Mouse (Mus musculus) ES-Bruce4 (cell line): ENCODE measurements at regions not wholly inside any gene's neighbourhood (a gene's known extent, or its start where the extent isn't known, plus 50 kb on each side); places are given as distances from the start of the nearest gene placed in this dataset.
"Not testable (repeated sequence)": the region's sequence is repeated elsewhere in the genome, so short reads cannot be mapped to it uniquely, and the experiment has no call there.

ENCODE experiments used
- H3K27ac ChIP-seq: 2 replicates; pipeline ENCODE4 v1.5.1; 2012; ENCODE audit warnings: low read length, inconsistent platforms; ENCODE audit not compliant: insufficient read depth
- H3K27me3 ChIP-seq: 2 replicates; pipeline ENCODE4 v1.6.1; 2012; ENCODE audit warnings: mild to moderate bottlenecking, low read length, inconsistent platforms; ENCODE audit not compliant: control insufficient read depth, poor library complexity, insufficient read depth, severe bottlenecking
- H3K36me3 ChIP-seq: 2 replicates; pipeline ENCODE4 v1.6.1; 2012; ENCODE audit warnings: inconsistent platforms, mild to moderate bottlenecking, low read length, moderate library complexity; ENCODE audit not compliant: control insufficient read depth, poor library complexity, insufficient read depth, severe bottlenecking
- H3K4me1 ChIP-seq: one replicate; pipeline ENCODE4 v1.8.1; 2011; ENCODE audit warnings: low read length; ENCODE audit not compliant: control insufficient read depth, insufficient read depth
- H3K4me3 ChIP-seq: 2 replicates; pipeline ENCODE4 v1.5.1; 2011; ENCODE audit warnings: low read depth, mild to moderate bottlenecking, low read length
- H3K9ac ChIP-seq: 2 replicates; pipeline ENCODE4 v1.6.1; 2012; ENCODE audit warnings: low read depth, mild to moderate bottlenecking, inconsistent platforms; ENCODE audit not compliant: poor library complexity, severe bottlenecking
- H3K9me3 ChIP-seq: replicated peaks from 2 replicates; pipeline ENCODE4 v1.6.1; 2012; ENCODE audit warnings: mild to moderate bottlenecking, low read length, inconsistent platforms; ENCODE audit not compliant: control insufficient read depth, poor library complexity, insufficient read depth, severe bottlenecking
- CTCF ChIP-seq: IDR thresholded peaks from one replicate; pipeline ENCODE4 v1.8.1; 2011; ENCODE audit warnings: low read depth, low read length
- EP300 ChIP-seq: IDR thresholded peaks from 2 replicates; pipeline ENCODE4 v1.6.1; 2011; ENCODE audit warnings: low read depth, low read length; ENCODE audit not compliant: insufficient read depth
- POLR2A ChIP-seq: IDR thresholded peaks from one replicate; pipeline ENCODE4 v1.8.1; 2011; ENCODE audit warnings: low read length; ENCODE audit not compliant: insufficient read depth

GRCm38 (mm10) chr17:17197229-17197628 is 76.0 kb downstream of the Zfp97 start:
- H3K4me1 ChIP-seq, H3K4me3 ChIP-seq, H3K27ac ChIP-seq, H3K27me3 ChIP-seq, H3K36me3 ChIP-seq, H3K9ac ChIP-seq: not testable (repeated sequence)
- peaks cover 30% of the 10 kb centered on the region for H3K9me3 ChIP-seq

GRCm38 (mm10) chr17:17229069-17229468 is 107.9 kb downstream of the Zfp97 start:
- no peaks in the 10 kb centered on the region for H3K4me1 ChIP-seq
- no peaks in the 10 kb centered on the region for H3K36me3 ChIP-seq
- no peak overlapping the region for H3K4me3 ChIP-seq
- peaks cover 9% of the 10 kb centered on the region; the same call in 1 of the 2 replicates for H3K9me3 ChIP-seq
- TF ChIP-seq POLR2A = no peak
- no peak for TF ChIP-seq EP300
- no peak for TF ChIP-seq CTCF
- no peaks in the 10 kb centered on the region; the same call in 1 of the 2 replicates for H3K27me3 ChIP-seq
- no peak overlapping the region for H3K27ac ChIP-seq
- H3K9ac ChIP-seq = no peak overlapping the region

- H3K4me3 ChIP-seq = peak overlapping the region; percentile 97
- not testable (repeated sequence) for H3K27ac ChIP-seq, H3K36me3 ChIP-seq, H3K9me3 ChIP-seq, H3K4me1 ChIP-seq, H3K27me3 ChIP-seq
- peak overlapping the region; percentile 90 for H3K9ac ChIP-seq
These were observed 113.3 kb downstream of the Zfp97 start for GRCm38 (mm10) chr17:17234329-17235185.

GRCm38 (mm10) chr17:17235186-17235482 is 113.9 kb downstream of the Zfp97 start:
- peak overlapping the region; percentile 94 for H3K4me3 ChIP-seq

More at GRCm38 (mm10) chr17:17235186-17235482, 113.9 kb downstream of the Zfp97 start:
- H3K4me1 ChIP-seq, H3K9me3 ChIP-seq, H3K36me3 ChIP-seq, H3K27me3 ChIP-seq: not testable (repeated sequence)
- Histone ChIP-seq H3K9ac (peak overlapping the region; percentile 90; the same call in 1 of the 2 replicates), H3K27ac (0 out of 2 replicates have a peak overlapping the region, but pooled peaks have one; percentile 44)
